Mouse (Mus musculus) T-helper 17 cell (primary cell): ENCODE data around the gene Gpr37l1.

Experiments used
- in situ Hi-C, 2 experiments: fragments of 300-600 bp; cut with MboI, MseI; formaldehyde crosslinking; loops; 1 replicate in 1 of 2; 2 replicates in 1 of 2; pipeline ENCODE4 v1.15.1; 2025; ENCODE audit warnings: high pct_unique_total_duplicates in 2 of 2

Gpr37l1 gene

GRCm38 (mm10) chr1:135181880-135182623, 14.6 kb upstream of the Gpr37l1 start:
- in situ Hi-C loops: no loop called here

- in situ Hi-C loops: no loop called here
Observed at GRCm38 (mm10) chr1:135181275-135181674, 13.8 kb upstream of the Gpr37l1 start.

GRCm38 (mm10) chr1:135180830-135181229, 13.3 kb upstream of the Gpr37l1 start:
- in situ Hi-C loops: no loop called here

GRCm38 (mm10) chr1:135178863-135179262, 11.4 kb upstream of the Gpr37l1 start:
- in situ Hi-C loops: no loop called here

- in situ Hi-C loops: no loop called here
Observed at GRCm38 (mm10) chr1:135177724-135178123, 10.2 kb upstream of the Gpr37l1 start.

GRCm38 (mm10) chr1:135175176-135175575, 7.7 kb upstream of the Gpr37l1 start:
- in situ Hi-C loops: no loop called here

GRCm38 (mm10) chr1:135173311-135173710, 5.8 kb upstream of the Gpr37l1 start:
- in situ Hi-C loops: no loop called here

GRCm38 (mm10) chr1:135171984-135172383, 4.5 kb upstream of the Gpr37l1 start:
- in situ Hi-C loops: no loop called here

GRCm38 (mm10) chr1:135171202-135171601, 3.7 kb upstream of the Gpr37l1 start:
- in situ Hi-C loops: no loop called here

- in situ Hi-C loops: no loop called here
Observed at GRCm38 (mm10) chr1:135170299-135170698, 2.8 kb upstream of the Gpr37l1 start.

GRCm38 (mm10) chr1:135169556-135170224, 2.2 kb upstream of the Gpr37l1 start:
- in situ Hi-C loops: no loop called here

GRCm38 (mm10) chr1:135168453-135169200, 1.1 kb upstream of the Gpr37l1 start:
- in situ Hi-C loops: no loop called here

- in situ Hi-C loops: loop anchor here in 1 of 2 experiments (5.0 kb wide), 1 partner anchor 205 kb away; no protein-coding TSS in a partner anchor
Observed at GRCm38 (mm10) chr1:135162720-135163119, 4.8 kb downstream of the Gpr37l1 start.

- in situ Hi-C loops: loop anchor here in 1 of 2 experiments (5.0 kb wide), 1 partner anchor 207 kb away; no protein-coding TSS in a partner anchor
Observed at GRCm38 (mm10) chr1:135160411-135161050, 7.0 kb downstream of the Gpr37l1 start.

GRCm38 (mm10) chr1:135159556-135160123, 7.8 kb downstream of the Gpr37l1 start:
- in situ Hi-C loops: loop anchor here (5.0 kb wide), 1 partner anchor 208 kb away; no protein-coding TSS in a partner anchor

GRCm38 (mm10) chr1:135159074-135159473, 8.4 kb downstream of the Gpr37l1 start:
- in situ Hi-C loops: loop anchor here in 1 of 2 experiments (5.0 kb wide), 1 partner anchor 208 kb away; no protein-coding TSS in a partner anchor

- in situ Hi-C loops: loop anchor here in 1 of 2 experiments (5.0 kb wide), 1 partner anchor 209 kb away; no protein-coding TSS in a partner anchor
Observed at GRCm38 (mm10) chr1:135158633-135159032, 8.8 kb downstream of the Gpr37l1 start.

- in situ Hi-C loops: loop anchor here in 1 of 2 experiments (5.0 kb wide), 1 partner anchor 211 kb away; no protein-coding TSS in a partner anchor
Observed at GRCm38 (mm10) chr1:135156300-135156699, 11.2 kb downstream of the Gpr37l1 start.

- in situ Hi-C loops: loop anchor here in 1 of 2 experiments (5.0 kb wide), 1 partner anchor 118 kb away; no protein-coding TSS in a partner anchor
Observed at GRCm38 (mm10) chr1:135154411-135154959, 13.0 kb downstream of the Gpr37l1 start.

GRCm38 (mm10) chr1:135154011-135154410, 13.5 kb downstream of the Gpr37l1 start:
- in situ Hi-C loops: loop anchor here in 1 of 2 experiments (5.0 kb wide), 1 partner anchor 118 kb away; no protein-coding TSS in a partner anchor
